Mouse (Mus musculus) liver, embryonic 14.5 days (tissue): ENCODE measurements around the gene Oit3.

ENCODE experiments used
- CTCF ChIP-seq: IDR thresholded peaks from 2 replicates; pipeline ENCODE4 v1.5.1; 2016; ENCODE audit warnings: antibody characterized with exemption, low read depth, control low read depth
- EP300 ChIP-seq: IDR thresholded peaks from 2 replicates; pipeline ENCODE4 v1.6.1; 2016; ENCODE audit warnings: antibody characterized with exemption, low read depth

DNA sequence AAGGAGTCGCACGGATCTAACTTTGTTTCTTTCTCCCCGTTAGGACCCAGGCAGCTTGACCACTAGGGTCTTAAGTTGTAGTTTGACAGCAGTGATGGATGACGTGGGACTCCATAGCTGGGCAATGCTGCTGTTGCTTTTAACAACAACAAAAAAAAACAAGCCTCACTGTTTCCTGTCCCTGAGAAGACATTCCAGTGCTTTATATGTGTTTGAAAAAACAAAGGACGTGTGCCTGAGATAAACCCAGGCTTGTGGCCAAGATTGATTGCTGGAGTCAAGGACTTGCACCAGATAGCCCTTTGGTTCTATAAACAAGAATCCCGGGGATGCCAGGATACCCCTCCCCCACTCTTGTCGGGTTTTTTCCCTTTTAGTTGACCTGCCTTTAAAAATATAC, 1.6 kb upstream of the Oit3 start:
- TF ChIP-seq CTCF (no peak), EP300 (no peak)
